Mouse (Mus musculus) neural tube, embryonic 14.5 days (tissue): ENCODE data around the gene Atp10a. TPM values are rescaled to one million over a fixed set of nuclear protein-coding genes. Genes with fewer than 3 reads are reported as not detected.
A peak's percentile ranks its signal among the peaks of the same experiment; 100 is the strongest.

ENCODE experiments used
- ATAC-seq: fragments of 200-750 bp; cut with Nextera tagmentation; 2 replicates; pipeline ENCODE4 v1.8.0; 2017; ENCODE audit warnings: low read depth, mild to moderate bottlenecking, moderate TSS enrichment, moderate library complexity
- H3K27ac ChIP-seq: fragments of 300-500 bp; sonication (generic); 2 replicates; pipeline ENCODE4 v1.5.1; 2014; ENCODE audit warnings: low read depth, mild to moderate bottlenecking, control low read depth, low read length, moderate library complexity, mixed read lengths
- H3K27me3 ChIP-seq: fragments of 300-500 bp; sonication (generic); 2 replicates; pipeline ENCODE4 v1.6.1; 2014; ENCODE audit warnings: low read length; ENCODE audit not compliant: control insufficient read depth, insufficient read depth
- H3K36me3 ChIP-seq: fragments of 300-500 bp; sonication (generic); 2 replicates; pipeline ENCODE4 v1.6.1; 2014; ENCODE audit warnings: low read length, mixed read lengths; ENCODE audit not compliant: control insufficient read depth, insufficient read depth
- H3K4me1 ChIP-seq: fragments of 300-500 bp; sonication (generic); 2 replicates; pipeline ENCODE4 v1.6.1; 2014; ENCODE audit warnings: low read length; ENCODE audit not compliant: control insufficient read depth, insufficient read depth
- H3K4me2 ChIP-seq: fragments of 300-500 bp; sonication (generic); 2 replicates; pipeline ENCODE4 v1.6.1; 2014; ENCODE audit warnings: mild to moderate bottlenecking, low read depth, low read length, control low read depth
- H3K4me3 ChIP-seq: fragments of 300-500 bp; sonication (generic); 2 replicates; pipeline ENCODE4 v1.5.1; 2014; ENCODE audit warnings: low read depth, low read length, control low read depth, mixed read lengths
- H3K9ac ChIP-seq: fragments of 300-500 bp; sonication (generic); replicated peaks from 2 replicates; pipeline ENCODE4 v1.6.1; 2014; ENCODE audit warnings: low read depth, mild to moderate bottlenecking, control low read depth, low read length, mixed read lengths
- H3K9me3 ChIP-seq: fragments of 300-500 bp; sonication (generic); 2 replicates; pipeline ENCODE4 v1.6.1; 2016; ENCODE audit warnings: low read length; ENCODE audit not compliant: control insufficient read depth
- WGBS: fragments of 180-500 bp; shearing (Covaris S2); extraction: QIAGEN DNeasy Blood & Tissue Kit; methylation state at CpG from one replicate; pipeline ENCODE4 v1.1.7; 2014; 5-methylcytosine and 5-hydroxymethylcytosine counted together
- polyA plus RNA-seq: library from polyadenylated mRNA; unstranded; fragments of >200 nt; fragmentation: Nextera tagmentation; extraction: Ambion mirVana; gene quantifications from 2 replicates; pipeline ENCODE4 v1.2.1, GENCODE M21; 2014

The Atp10a gene
- polyA plus RNA-seq, 1 experiment from 2014 or later = 1.6 TPM

DNA sequence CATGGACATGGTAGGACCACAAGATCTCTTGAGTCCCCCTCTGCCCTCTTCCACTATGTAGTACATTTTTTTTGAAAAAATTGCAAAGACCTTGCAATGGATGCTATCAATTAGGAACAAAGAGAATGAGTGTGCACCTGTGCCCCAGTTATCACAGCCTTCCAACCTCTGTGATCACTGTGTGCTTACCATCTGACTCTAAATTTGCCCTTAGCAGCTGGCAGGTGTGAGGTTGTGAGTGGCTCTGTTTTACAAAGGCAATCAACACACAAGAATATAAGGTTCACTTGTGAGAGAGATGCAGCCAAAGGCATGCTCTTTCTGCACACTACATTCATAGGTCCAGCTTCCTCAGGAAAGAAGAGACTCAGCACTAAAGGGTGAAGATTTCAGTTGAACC is 99.1 kb downstream of the Atp10a start:
- Histone ChIP-seq H3K9me3 (no peaks in the 10 kb centered on the region), H3K9ac (no peak overlapping the region), H3K27ac (no peak overlapping the region), H3K27me3 (no peaks in the 10 kb centered on the region), H3K4me3 (no peak overlapping the region), H3K36me3 (no peaks in the 10 kb centered on the region), H3K4me1 (no peaks in the 10 kb centered on the region), H3K4me2 (no peak overlapping the region)
- ATAC-seq = no peak

DNA sequence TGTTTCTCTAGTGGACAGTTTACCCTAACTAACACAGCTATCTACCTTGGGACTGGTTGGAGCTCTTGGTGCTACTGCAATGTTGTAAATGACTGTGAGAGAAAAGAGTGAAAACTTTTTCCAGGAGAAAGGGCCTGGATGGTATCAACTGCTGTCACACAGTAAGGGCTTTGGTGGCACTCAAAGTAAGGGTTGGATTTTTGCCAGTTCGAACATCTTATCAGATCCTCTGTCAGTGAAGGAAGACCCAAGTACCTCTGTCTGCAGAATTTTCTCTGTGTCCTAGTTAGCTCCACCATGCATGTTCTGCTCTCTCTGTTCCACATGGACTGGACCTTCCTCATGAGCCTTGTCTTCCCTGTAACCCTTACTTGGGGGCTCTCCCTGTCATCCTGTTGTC is 99.9 kb downstream of the Atp10a start:
- WGBS = 91% methylated on average over 1 of the region's 1 CpGs
- H3K4me3 ChIP-seq = no peak overlapping the region
- no peak overlapping the region for H3K27ac ChIP-seq
- H3K4me2 ChIP-seq = no peak overlapping the region
- H3K27me3 ChIP-seq = no peaks in the 10 kb centered on the region
- no peak for ATAC-seq
- no peaks in the 10 kb centered on the region for H3K4me1 ChIP-seq
- H3K36me3 ChIP-seq = no peaks in the 10 kb centered on the region
- no peak overlapping the region for H3K9ac ChIP-seq
- H3K9me3 ChIP-seq = no peaks in the 10 kb centered on the region

DNA sequence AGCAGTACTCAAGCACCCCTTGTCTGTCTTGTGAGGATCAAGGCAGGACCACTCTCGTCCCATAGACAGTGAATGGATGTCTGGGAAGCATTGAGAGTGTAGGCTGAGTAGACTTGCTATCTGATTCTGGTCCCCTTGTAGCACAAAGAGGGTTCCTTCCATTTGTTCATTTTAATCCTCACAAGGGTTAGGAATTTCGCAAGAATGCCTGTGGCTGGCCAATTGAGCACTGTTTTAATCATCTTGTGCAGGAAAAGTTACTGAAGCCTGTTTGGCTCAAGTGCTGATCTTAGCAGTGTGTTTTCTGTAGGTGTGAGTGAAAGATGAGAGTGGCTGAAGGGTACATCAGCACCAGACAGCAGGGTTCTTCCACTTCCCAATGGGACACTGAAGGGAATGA is 101.4 kb downstream of the Atp10a start:
- H3K27ac ChIP-seq = no peak overlapping the region
- no peak for ATAC-seq
- H3K4me3 ChIP-seq = no peak overlapping the region
- H3K27me3 ChIP-seq = no peaks in the 10 kb centered on the region
- no peak overlapping the region for H3K9ac ChIP-seq
- no peaks in the 10 kb centered on the region for H3K4me1 ChIP-seq
- no peak overlapping the region for H3K4me2 ChIP-seq
- no peaks in the 10 kb centered on the region for H3K9me3 ChIP-seq
- 83% methylated on average over 2 of the region's 2 CpGs for WGBS
- H3K36me3 ChIP-seq = no peaks in the 10 kb centered on the region

DNA sequence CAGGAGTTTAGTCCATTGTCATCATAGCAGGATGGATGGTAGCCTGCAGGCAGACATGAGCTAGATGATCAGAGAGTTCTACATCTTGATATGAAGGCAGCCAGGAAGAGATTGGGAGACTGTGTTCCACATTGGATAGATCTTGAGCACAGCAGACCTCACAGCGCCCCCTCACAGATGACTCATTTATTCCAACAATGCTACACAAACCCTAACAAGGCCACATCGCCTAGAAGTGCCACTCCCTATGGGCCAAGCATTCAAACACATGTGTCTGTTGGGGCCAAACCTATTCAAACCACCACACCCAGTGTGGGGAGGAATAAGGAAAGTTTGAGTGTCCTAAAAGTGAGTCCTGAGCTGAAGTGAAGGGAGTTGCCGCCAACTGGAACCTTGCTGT is 102.4 kb downstream of the Atp10a start:
- H3K36me3 ChIP-seq = no peaks in the 10 kb centered on the region
- WGBS = 86% methylated on average over 3 of the region's 3 CpGs
- no peak overlapping the region for H3K4me3 ChIP-seq
- H3K9me3 ChIP-seq = no peaks in the 10 kb centered on the region
- no peak overlapping the region for H3K4me2 ChIP-seq
- no peak for ATAC-seq
- H3K27ac ChIP-seq = no peak overlapping the region
- H3K4me1 ChIP-seq = no peaks in the 10 kb centered on the region
- H3K27me3 ChIP-seq = no peaks in the 10 kb centered on the region
- no peak overlapping the region for H3K9ac ChIP-seq

DNA sequence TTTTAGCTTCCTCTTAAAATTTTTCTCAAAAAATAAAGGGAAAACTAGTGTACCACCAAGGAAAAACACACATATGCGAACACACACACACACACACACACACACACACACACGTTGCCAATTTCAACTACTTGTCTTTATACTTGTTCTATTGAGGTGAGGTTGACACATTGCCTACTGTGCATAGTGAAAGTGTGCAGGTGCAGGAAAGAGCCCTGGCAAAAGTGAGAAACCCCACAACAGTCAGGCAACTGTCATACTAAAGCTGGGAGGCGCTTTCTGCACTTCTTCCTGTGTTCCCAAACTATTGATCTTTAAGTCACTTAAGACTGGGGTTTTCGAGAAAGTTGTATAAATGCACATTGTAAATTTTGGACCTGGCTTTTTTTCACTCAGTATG is 103.3 kb downstream of the Atp10a start:
- H3K9ac ChIP-seq = no peak overlapping the region
- no peak overlapping the region for H3K27ac ChIP-seq
- H3K4me3 ChIP-seq = no peak overlapping the region
- ATAC-seq = no peak
- no peak overlapping the region for H3K4me2 ChIP-seq
- no peaks in the 10 kb centered on the region for H3K4me1 ChIP-seq
- no peaks in the 10 kb centered on the region for H3K27me3 ChIP-seq
- WGBS = 93% methylated on average over 4 of the region's 4 CpGs
- H3K36me3 ChIP-seq = no peaks in the 10 kb centered on the region
- H3K9me3 ChIP-seq = no peaks in the 10 kb centered on the region

DNA sequence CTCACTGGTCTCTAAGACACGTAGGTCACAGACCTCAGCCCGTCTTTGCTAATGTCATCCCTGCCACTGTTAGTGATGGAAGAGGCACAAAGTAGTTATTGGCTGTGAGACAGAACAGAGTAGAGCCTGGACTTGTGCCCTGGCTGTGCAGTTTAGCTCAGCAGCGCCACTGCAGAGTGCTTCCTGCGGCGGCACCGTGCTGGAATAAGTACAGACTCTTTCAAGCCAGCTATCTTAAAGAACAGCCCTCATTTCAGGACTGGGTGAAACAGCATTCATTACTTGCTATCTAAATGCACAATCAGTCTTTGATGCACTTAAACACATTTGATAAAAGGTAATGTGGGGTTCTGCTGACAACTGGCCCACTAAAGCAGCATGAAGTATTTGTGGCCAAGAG is 111.3 kb downstream of the Atp10a start:
- Histone ChIP-seq H3K4me1 (no peaks in the 10 kb centered on the region), H3K4me3 (no peak overlapping the region), H3K4me2 (no peak overlapping the region), H3K27ac (no peak overlapping the region), H3K9me3 (no peaks in the 10 kb centered on the region), H3K36me3 (no peaks in the 10 kb centered on the region), H3K9ac (no peak overlapping the region), H3K27me3 (no peaks in the 10 kb centered on the region)
- 70% methylated on average over 6 of the region's 6 CpGs for WGBS
- ATAC-seq = peak; percentile 42; the same call in 1 of the 2 replicates

DNA sequence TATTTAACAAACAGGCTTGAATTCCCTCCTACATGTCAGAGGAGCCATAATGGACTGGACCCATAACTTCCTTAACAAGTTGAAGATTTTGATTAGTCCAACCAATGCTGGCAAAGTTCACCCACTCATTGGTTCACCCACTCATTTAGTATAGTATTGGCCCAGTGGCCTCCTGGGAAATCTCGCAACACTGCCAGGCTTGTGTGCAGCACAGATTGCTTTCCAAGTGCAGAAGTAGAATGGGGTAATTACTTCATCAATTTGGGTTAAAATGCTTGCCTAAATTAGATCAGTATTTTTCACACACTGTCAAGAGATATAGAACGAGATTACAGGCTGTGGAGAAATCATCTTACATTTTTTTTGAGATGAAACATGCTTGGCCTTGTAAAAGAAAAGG is 112.3 kb downstream of the Atp10a start:
- H3K9me3 ChIP-seq = no peaks in the 10 kb centered on the region
- H3K9ac ChIP-seq = no peak overlapping the region
- no peak overlapping the region for H3K4me3 ChIP-seq
- H3K27ac ChIP-seq = no peak overlapping the region
- H3K36me3 ChIP-seq = no peaks in the 10 kb centered on the region
- no peaks in the 10 kb centered on the region for H3K27me3 ChIP-seq
- H3K4me1 ChIP-seq = no peaks in the 10 kb centered on the region
- no peak overlapping the region for H3K4me2 ChIP-seq
- WGBS = 72% methylated on average over 2 of the region's 2 CpGs
- no peak for ATAC-seq

DNA sequence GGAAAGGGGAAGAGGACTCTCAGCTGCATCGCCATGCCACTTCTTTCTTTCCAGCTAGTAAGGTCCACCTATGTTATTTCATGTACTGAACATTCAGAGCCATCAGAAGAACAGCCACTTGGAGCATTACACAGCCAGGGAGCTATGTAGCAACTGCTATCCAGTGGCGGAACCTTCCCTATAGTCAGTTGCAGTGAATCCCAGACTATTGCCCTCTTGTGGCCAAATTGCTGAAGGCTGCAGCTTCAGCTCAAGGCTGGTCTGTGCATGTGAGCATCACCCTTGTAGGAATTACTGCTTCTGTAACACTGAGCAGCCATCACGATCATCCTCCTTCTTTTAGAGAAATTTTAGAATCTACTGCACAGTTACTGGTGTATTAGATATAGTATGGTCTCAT is 114.3 kb downstream of the Atp10a start:
- H3K4me3 ChIP-seq = no peak overlapping the region
- no peak overlapping the region for H3K9ac ChIP-seq
- no peak overlapping the region for H3K4me2 ChIP-seq
- 67% methylated on average over 3 of the region's 3 CpGs for WGBS
- H3K27me3 ChIP-seq = no peaks in the 10 kb centered on the region
- no peaks in the 10 kb centered on the region for H3K36me3 ChIP-seq
- no peaks in the 10 kb centered on the region for H3K4me1 ChIP-seq
- no peaks in the 10 kb centered on the region for H3K9me3 ChIP-seq
- H3K27ac ChIP-seq = no peak overlapping the region
- ATAC-seq = peak; percentile 78; the same call in 1 of the 2 replicates

DNA sequence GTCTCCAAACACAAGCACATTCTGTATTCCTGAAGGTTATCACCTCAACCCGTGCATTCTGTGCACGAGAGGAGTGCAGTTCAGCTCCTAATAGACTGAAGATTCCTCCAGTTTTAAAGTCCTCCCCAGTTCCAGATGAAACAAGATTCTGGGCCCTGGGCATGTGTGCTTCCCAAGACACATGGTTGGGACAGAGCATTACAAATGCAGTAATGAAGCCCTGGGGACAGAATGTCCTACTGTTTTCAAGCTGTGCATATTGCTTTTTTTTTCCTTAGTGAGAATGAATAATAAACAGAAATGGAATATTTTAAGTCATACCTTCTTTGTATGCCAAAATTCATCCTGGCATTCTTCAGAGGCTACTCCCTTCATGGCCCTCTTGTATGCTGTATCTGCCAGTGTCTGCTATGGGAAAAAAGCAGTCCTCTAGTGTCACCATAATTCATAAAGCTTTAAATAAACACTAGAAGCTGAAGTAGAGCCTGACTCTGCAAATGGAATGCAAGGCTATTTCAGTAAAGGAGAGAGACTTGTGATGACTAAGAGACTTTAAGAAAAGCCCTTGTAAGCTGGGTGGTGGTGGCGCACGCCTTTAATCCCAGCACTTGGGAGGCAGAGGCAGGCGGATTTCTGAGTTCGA is 116.2 kb downstream of the Atp10a start:
- H3K27me3 ChIP-seq = no peaks in the 10 kb centered on the region
- no peaks in the 10 kb centered on the region for H3K9me3 ChIP-seq
- no peak overlapping the region for H3K27ac ChIP-seq
- no peaks in the 10 kb centered on the region for H3K4me1 ChIP-seq
- no peak for ATAC-seq
- H3K36me3 ChIP-seq = no peaks in the 10 kb centered on the region
- H3K4me3 ChIP-seq = no peak overlapping the region
- WGBS = 92% methylated on average over 6 of the region's 6 CpGs
- H3K9ac ChIP-seq = no peak overlapping the region
- H3K4me2 ChIP-seq = no peak overlapping the region
